Mouse (Mus musculus): Measurements from ENCODE around the gene Sema4c.

Sema4c gene

GRCm38 (mm10) chr1:36535477-36536396 is 22.4 kb downstream of the Sema4c start:
- peak in 1 of 2 experiments; percentile 69 for DNase-seq (ENCODE audit: low spot score in 2 of 2)

GRCm38 (mm10) chr1:36534595-36535058 is 23.5 kb downstream of the Sema4c start:
- no peak for DNase-seq (ENCODE audit: low spot score in 2 of 2)

GRCm38 (mm10) chr1:36533546-36533945 is 24.6 kb downstream of the Sema4c start:
- DNase-seq (ENCODE audit: low spot score in 2 of 2), result no peak

- no peak for DNase-seq (ENCODE audit: low spot score in 2 of 2)
Measured at GRCm38 (mm10) chr1:36531461-36531860, 26.7 kb downstream of the Sema4c start.

GRCm38 (mm10) chr1:36530962-36531361 is 27.2 kb downstream of the Sema4c start:
- no peak for DNase-seq (ENCODE audit: low spot score in 2 of 2)

DNA sequence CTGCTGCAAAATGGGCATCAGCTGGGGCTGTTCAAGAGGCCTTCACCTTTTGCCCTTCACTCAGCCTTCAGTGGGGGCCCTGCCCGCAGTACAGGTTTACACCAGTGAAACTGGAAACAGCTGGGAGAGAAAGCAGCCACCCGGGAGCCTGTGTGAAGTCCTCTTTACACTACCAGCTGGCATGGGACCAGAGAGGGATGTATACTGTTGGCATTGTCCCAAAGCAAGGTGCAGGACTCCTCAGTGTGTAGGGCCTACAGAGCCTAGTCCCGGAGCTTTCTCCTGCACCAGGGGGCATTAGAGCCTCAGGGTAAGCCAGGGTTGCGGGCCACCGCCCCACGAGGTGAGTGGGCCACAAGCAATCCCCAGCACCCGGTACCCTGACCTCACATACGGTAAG is 27.7 kb downstream of the Sema4c start:
- no peak for DNase-seq (ENCODE audit: low spot score in 2 of 2)

DNA sequence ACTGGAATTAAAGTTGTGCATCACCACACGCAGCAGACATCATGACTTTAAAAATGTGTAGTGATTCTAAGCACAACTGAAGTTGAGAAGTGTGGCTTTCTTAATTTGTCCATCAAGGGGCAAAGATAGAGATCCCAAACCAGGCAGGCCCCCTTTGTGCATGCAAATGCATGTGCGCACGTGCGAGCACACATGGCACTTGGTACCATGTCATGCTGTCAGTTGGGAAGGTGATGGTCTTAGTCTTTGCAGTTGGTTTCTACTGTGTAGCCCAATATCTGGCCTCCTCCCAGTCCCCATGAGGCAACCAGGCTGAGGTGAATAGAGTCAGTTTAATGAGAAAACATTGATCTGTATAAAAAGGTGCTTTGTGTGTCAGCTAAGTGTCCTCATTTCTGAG is 28.3 kb downstream of the Sema4c start:
- no peak for DNase-seq (ENCODE audit: low spot score in 2 of 2)

- DNase-seq (ENCODE audit: low spot score in 2 of 2), result no peak
Measured at GRCm38 (mm10) chr1:36529274-36529673, 28.9 kb downstream of the Sema4c start.

DNA sequence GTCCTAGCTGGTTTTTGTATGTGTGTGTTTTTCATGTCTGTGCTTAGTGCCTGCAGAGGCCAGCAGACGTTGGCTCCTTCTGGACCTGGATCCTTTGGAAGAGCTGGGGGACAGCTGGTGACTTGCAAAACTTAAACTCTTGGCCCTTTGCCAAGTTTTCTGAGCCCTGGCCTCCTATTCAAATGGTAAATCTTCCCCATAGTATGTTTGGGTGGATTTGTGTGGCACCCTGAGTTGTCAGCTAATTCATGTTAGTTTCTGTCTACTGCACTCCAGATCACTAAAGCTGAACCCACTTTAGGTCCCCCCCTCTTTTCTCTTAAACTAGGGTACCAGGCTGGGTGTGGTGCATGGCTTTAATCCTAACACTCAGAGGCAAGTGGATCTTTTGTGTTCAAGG is 29.8 kb downstream of the Sema4c start:
- DNase-seq (ENCODE audit: low spot score in 2 of 2), result peak in 1 of 2 experiments; percentile 55

GRCm38 (mm10) chr1:36526903-36527302 is 31.2 kb downstream of the Sema4c start:
- no peak for DNase-seq (ENCODE audit: low spot score in 2 of 2)

DNA sequence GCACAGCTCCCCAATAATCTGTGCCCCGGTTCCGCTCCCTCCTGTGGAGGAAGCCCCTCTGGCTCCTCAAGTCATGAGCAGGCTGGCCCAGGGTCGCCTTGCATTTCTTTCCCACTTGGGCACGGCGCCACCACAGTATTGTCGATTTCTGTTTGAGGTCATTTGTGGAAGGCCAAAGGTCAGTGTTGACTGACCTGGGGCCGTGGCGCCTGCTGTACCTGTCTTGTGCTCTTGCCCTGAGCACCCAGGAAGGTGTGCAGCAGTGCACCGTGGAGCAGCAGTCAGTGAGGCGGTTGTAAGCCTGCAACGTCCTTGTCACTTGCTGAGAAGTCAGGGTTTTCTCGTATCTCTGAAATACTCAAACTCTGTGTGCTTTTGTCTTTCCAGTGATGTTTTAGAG is 32.4 kb downstream of the Sema4c start:
- no peak for DNase-seq (ENCODE audit: low spot score in 2 of 2)

GRCm38 (mm10) chr1:36524058-36524457 is 34.1 kb downstream of the Sema4c start:
- DNase-seq (ENCODE audit: low spot score in 2 of 2), result no peak

GRCm38 (mm10) chr1:36523332-36524013 is 34.7 kb downstream of the Sema4c start:
- peak in 1 of 2 experiments; percentile 43 for DNase-seq (ENCODE audit: low spot score in 2 of 2)

- DNase-seq (ENCODE audit: low spot score in 2 of 2), result no peak
Measured at GRCm38 (mm10) chr1:36522210-36522609, 35.9 kb downstream of the Sema4c start.

DNA sequence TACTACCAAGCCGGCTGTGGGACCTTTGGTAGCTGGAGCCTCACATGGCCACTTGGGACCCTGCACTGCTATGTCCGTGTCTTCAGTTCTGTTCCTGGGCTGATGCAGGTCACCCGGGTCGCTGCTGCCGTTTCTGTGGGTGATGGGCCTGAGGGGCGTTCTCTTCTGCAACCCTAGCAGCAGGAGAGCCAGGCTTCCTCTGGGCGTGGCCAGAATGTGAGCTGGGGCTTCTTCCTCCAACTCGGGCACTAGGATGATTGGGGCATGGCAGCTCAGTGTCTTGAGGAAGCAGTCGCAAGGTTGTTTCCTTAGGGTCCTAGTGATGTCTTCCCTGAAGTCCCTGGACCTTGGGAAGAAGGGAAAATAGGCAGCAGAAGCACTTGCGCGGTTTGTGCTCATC is 38.5 kb downstream of the Sema4c start:
- DNase-seq (ENCODE audit: low spot score in 2 of 2), result no peak

DNA sequence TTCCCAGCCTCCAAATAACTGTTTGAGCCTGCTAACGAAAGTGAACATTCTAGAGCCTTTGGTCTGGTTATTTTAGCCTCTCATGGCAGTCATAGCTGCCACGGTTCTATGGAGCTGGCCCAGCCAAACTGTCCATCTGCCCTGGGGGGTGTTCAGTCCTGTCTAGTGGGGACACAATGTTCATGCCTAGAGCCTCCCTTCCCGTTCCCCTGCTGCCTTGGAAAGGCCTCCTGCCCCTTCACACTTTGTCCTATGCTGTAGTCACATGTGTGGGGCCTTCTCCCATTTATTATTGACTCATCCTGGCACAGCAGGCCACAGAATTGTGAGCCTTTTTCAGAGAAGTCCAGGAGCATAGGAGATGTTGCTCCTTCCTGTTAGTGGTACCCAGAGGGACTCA is 39.9 kb downstream of the Sema4c start:
- no peak for DNase-seq (ENCODE audit: low spot score in 2 of 2)

DNA sequence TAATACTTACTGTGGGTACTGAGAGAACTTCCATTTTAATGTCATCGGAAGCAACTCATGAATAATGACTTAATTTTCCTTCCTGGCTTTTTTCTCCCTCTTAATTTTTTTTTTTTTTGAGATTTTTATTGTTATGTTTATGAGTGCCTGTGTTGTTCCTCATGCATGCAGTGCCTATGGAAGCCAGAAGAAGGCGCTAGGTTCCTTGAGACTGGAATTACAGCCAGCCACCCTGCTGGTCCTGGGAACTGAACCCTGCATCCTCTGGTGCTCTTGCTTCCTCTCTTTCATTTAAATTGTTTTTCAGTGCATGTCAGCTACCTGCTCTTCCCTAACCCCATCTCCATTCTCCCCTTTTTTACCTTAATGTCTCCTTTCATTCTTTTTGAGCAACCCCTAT is 44.4 kb downstream of the Sema4c start:
- DNase-seq (ENCODE audit: low spot score in 2 of 2), result peak in 1 of 2 experiments; percentile 52

GRCm38 (mm10) chr1:36513310-36513709 is 44.8 kb downstream of the Sema4c start:
- no peak for DNase-seq (ENCODE audit: low spot score in 2 of 2)

GRCm38 (mm10) chr1:36512966-36513280 is 45.2 kb downstream of the Sema4c start:
- no peak for DNase-seq (ENCODE audit: low spot score in 2 of 2)

GRCm38 (mm10) chr1:36512089-36512965 is 45.8 kb downstream of the Sema4c start:
- DNase-seq (ENCODE audit: low spot score in 2 of 2), result peak in 1 of 2 experiments; percentile 60

GRCm38 (mm10) chr1:36511289-36512021 is 46.7 kb downstream of the Sema4c start, which contains the start of gene Cnnm3:
Gene Cnnm3, plus strand, starts transcription at chr1:36511867.
- peak; percentile 100 for DNase-seq (ENCODE audit: low spot score in 2 of 2)

Measured in cerebellum, postnatal 4 days (tissue).